Mouse (Mus musculus) G1E-ER4 (cell line): ENCODE measurements around the gene Plcb1. TPM values are rescaled to one million over a fixed set of nuclear protein-coding genes. Genes with fewer than 3 reads are reported as not detected.

Source experiments
- GATA1 ChIP-seq: IDR thresholded peaks from one replicate; pipeline ENCODE4 v1.8.0; 2012; ENCODE audit warnings: low read length, inconsistent platforms
- polyA plus RNA-seq: library from polyadenylated mRNA; stranded (reverse); fragments of >175 nt; gene quantifications from 2 replicates; pipeline ENCODE4 v1.2.3, GENCODE M21; 2012

Gene Plcb1
- polyA plus RNA-seq, 1 experiment: not detected

DNA sequence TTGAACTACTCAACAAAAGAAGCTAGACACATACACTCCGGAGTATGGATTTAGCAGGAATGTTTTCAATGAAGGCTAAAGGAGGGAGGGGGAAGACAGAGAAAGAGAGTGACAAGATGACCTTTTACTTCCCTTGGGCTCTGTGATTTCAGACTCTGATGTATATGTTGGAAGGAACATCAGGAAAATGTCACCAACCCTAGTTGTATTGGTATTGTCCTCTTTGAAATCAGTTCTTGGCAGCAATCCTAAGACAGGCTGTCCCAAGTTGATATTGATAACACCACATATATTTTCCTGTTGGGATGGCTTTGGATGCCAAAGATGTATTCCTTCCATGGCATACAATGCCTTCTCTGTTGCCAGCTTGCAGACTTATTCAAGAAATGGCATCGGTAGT is 262.9 kb downstream of the Plcb1 start:
- TF ChIP-seq GATA1: no peak

GRCm38 (mm10) chr2:135049283-135049682 is 263.4 kb downstream of the Plcb1 start:
- no peak for TF ChIP-seq GATA1

- no peak for TF ChIP-seq GATA1
Observed at GRCm38 (mm10) chr2:135051540-135052288, 265.8 kb downstream of the Plcb1 start.

- TF ChIP-seq GATA1: no peak
Observed at GRCm38 (mm10) chr2:135053391-135053790, 267.5 kb downstream of the Plcb1 start.

- no peak for TF ChIP-seq GATA1
Observed at GRCm38 (mm10) chr2:135067419-135067818, 281.6 kb downstream of the Plcb1 start.

DNA sequence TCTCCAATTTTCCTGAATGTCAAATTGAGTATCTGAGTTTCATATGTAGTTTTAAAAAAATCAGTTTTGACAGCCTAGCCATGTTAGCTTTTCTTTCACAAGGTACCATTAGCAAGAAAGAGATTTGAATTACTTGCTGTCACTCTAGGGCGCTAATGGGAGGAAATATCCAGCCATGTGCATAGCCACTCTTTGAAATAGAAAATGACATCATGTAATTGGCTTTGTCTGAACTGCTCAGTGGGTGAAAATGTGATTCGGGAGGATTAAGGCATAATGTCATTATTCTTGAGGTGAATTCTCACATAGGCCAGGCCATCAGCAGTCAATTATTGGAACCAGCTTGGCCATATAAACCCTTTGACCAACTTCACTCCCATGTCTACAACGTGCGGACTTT is 285.5 kb downstream of the Plcb1 start:
- no peak for TF ChIP-seq GATA1

DNA sequence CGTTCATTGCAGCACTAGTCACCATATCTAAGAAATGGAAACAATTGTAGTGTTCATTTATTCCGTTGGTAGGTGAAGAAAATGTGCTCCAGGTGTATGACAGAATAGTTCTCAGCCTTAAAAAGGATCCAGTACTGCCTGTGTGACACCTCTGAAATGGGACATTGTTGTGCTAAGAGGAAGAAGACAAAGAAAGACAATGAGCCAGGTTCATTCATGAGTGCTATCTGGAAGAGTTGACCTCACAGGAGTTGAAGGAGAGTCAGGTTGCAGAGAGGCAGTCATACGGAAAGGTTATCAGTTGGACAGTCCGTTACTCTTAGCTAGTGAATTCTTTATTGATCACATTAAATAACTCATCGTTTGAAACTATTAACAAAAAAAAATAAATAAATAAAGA is 286.6 kb downstream of the Plcb1 start:
- TF ChIP-seq GATA1: no peak

DNA sequence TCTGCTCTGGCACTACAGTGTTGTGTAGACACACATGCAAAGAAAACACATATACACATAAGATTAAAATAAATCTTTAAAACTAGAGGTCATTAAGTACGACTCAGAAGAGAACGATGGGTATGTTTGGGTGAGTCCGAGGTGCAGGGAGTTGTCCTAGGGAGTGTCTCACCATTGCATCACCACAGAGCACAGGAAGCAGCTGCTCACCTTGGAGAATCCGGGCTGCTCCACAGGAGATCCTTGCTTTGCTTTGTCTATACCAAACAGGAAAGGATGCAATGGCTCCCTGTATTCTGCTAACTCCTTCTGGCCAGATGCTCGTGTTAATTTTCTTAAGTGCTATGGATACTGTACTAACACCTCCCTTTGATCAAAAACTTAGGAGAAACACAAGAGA is 287.1 kb downstream of the Plcb1 start:
- TF ChIP-seq GATA1: no peak

GRCm38 (mm10) chr2:135075375-135075774 is 289.5 kb downstream of the Plcb1 start:
- no peak for TF ChIP-seq GATA1

- no peak for TF ChIP-seq GATA1
Observed at GRCm38 (mm10) chr2:135092588-135093162, 306.8 kb downstream of the Plcb1 start.

GRCm38 (mm10) chr2:135101292-135101691 is 315.4 kb downstream of the Plcb1 start:
- TF ChIP-seq GATA1: no peak

DNA sequence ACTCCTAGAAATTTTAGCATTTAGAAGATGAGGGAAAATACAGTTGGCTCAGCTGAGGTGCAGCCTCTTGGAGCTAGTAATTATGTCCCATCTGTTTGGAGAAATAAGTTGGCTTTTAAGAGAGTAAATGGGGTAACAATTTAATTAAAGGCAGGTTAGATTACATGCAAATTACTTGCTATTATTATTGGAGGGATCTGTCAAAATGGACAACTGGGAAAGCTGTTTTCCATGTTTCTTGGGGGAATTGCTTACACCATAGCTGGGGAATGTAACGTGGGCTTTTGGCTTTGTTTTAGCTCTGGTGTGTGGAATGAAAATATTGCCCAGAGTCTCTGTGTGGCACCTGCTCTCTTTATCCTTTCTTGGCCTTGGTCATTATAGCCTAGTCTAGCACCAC is 316.1 kb downstream of the Plcb1 start:
- no peak for TF ChIP-seq GATA1

DNA sequence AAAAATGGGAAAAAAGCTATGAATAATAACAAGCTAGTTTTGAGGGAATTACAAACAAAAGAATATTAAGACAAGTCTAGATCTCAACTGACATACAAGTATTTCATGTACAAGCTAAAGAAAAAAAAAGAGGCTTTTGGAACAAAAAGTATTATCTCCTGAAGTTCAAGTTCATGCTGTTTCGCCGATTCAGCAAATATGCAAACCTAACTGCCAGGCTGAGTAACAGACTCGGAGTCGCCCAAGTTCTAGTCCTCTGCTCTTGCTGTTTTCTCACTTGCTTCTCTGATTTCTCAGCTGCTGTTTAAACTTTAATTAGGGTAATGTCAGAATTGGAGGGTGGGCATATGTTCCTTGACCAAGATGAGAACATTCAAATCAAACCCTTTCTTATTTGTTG is 320.8 kb downstream of the Plcb1 start:
- TF ChIP-seq GATA1: no peak

GRCm38 (mm10) chr2:135108607-135109006 is 322.7 kb downstream of the Plcb1 start:
- no peak for TF ChIP-seq GATA1

DNA sequence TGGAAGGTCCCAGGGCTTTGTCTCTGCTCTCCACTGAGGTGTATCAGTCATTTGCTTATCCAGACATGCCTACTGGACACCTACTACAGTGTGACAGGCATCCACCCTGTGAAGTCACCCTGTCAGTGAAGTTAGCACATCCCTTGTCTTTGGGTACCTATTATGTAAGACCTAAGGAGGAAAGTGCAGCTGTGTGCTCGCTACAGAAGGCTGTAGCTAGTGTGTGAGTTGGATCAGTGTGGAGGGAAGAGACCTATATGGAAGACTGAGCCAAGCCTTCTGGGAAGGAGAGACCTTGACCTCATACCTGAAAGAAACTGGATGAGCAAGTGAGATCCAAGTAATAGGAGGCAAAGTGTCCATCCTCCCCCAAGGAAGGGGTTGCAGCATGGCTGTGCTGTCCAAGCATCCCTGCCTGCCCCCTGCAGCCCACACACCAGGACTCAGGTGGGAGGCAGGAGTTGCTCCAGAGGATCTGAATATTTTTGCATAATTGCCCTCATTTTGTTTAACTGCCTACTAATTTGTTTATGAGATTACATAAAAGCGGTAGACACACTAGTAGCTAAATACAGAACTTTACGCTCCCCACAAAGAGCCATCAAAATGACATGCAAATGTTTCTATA is 328.7 kb downstream of the Plcb1 start:
- TF ChIP-seq GATA1: no peak

- no peak for TF ChIP-seq GATA1
Observed at GRCm38 (mm10) chr2:135123057-135123456, 337.2 kb downstream of the Plcb1 start.
